Mouse (Mus musculus) neural tube, embryonic 11.5 days (tissue): ENCODE results near the gene Arfgef2. TPM values are rescaled to one million over a fixed set of nuclear protein-coding genes. Genes with fewer than 3 reads are reported as not detected.

Experiments
- ATAC-seq: fragments of 200-750 bp; cut with Nextera tagmentation; 2 replicates; pipeline ENCODE4 v1.8.0; 2017; ENCODE audit warnings: moderate number of reproducible peaks, mild to moderate bottlenecking, moderate TSS enrichment, moderate library complexity; ENCODE audit not compliant: insufficient read depth, low FRiP score, low TSS enrichment
- DNase-seq: peaks from one replicate; pipeline ENCODE4 v3.0.0-alpha.2; 2015; ENCODE audit warnings: low spot score
- H3K27ac ChIP-seq: fragments of 300-500 bp; sonication (generic); 2 replicates; pipeline ENCODE4 v1.5.1; 2014; ENCODE audit warnings: low read depth, mild to moderate bottlenecking, low read length
- H3K27me3 ChIP-seq: fragments of 300-500 bp; sonication (generic); 2 replicates; pipeline ENCODE4 v1.6.1; 2014; ENCODE audit warnings: mild to moderate bottlenecking, low read length, mixed read lengths; ENCODE audit not compliant: control insufficient read depth, insufficient read depth
- H3K36me3 ChIP-seq: fragments of 300-500 bp; sonication (generic); 2 replicates; pipeline ENCODE4 v1.6.1; 2014; ENCODE audit warnings: mild to moderate bottlenecking, low read length, moderate library complexity, mixed read lengths; ENCODE audit not compliant: control insufficient read depth, insufficient read depth
- H3K4me1 ChIP-seq: fragments of 300-500 bp; sonication (generic); 2 replicates; pipeline ENCODE4 v1.6.1; 2014; ENCODE audit warnings: low read length, mixed read lengths; ENCODE audit not compliant: control insufficient read depth, insufficient read depth
- H3K4me2 ChIP-seq: fragments of 300-500 bp; sonication (generic); 2 replicates; pipeline ENCODE4 v1.6.1; 2014; ENCODE audit warnings: low read depth, mild to moderate bottlenecking, moderate library complexity
- H3K4me3 ChIP-seq: fragments of 300-500 bp; sonication (generic); 2 replicates; pipeline ENCODE4 v1.5.1; 2014; ENCODE audit warnings: low read depth, low read length
- H3K9ac ChIP-seq: fragments of 300-500 bp; sonication (generic); 2 replicates; pipeline ENCODE4 v1.6.1; 2014; ENCODE audit warnings: mild to moderate bottlenecking, low read length
- H3K9me3 ChIP-seq: fragments of 300-500 bp; sonication (generic); 2 replicates; pipeline ENCODE4 v1.6.1; 2016; ENCODE audit warnings: low read length; ENCODE audit not compliant: control insufficient read depth
- WGBS: fragments of 180-500 bp; shearing (Covaris S2); extraction: QIAGEN DNeasy Blood & Tissue Kit; methylation state at CpG from one replicate; pipeline ENCODE4 v1.1.7; 2014; 5-methylcytosine and 5-hydroxymethylcytosine counted together
- polyA plus RNA-seq: library from polyadenylated mRNA; unstranded; fragments of >200 nt; fragmentation: Nextera tagmentation; extraction: Ambion mirVana; gene quantifications from 2 replicates; pipeline ENCODE4 v1.2.1, GENCODE M21; 2014

Arfgef2 gene
- 6.0 and 6.2 TPM in 2 replicates for polyA plus RNA-seq

DNA sequence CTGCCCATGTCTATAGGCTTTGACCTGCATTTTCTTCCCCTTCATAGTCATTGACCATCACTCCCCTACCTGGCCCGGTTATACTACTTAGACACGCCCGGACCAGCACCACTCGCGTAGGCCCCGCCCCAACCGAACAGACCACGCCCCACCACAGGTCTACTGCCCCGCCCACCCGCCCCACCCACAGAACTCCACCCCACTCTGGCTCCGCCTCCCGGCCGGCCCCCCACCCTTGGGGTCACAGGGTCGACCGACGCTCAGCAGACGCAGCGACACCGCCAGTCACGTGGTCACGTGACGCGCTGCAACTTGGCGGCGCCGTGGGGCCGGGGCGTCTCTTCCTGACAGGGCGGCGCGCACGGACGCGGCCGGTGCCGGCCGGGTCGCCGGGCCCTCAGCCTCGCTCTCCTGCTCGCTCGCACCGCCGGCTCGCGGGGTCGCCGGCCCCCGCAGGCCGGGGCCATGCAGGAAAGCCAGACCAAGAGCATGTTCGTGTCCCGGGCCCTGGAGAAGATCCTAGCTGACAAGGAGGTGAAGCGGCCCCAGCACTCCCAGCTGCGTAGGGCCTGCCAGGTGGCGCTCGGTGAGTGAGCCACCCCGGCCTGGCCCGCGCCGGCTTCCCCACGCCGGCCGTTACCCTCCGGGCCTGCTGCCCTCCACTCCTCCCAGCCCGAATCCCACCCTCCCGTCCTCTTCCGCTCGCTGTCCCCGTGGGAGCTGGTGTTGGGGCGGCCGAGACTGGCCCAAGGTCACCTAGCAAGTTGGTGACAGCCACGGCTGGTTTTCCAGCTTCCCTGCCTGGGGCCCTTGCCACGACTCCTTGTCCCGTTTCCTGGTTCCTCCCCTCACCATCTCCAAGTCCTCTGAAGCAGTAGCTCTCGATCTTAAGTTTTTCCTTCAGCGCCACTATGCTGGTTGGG lies at the start of gene Arfgef2:
Gene Arfgef2, plus strand, starts transcription at position 339 of the 923 bp plus-strand sequence.
- H3K4me2 ChIP-seq: peak within 1 kb of the TSS; percentile 95
- DNase-seq (peak; percentile 88), ATAC-seq (peak; percentile 84)
- peak within 1 kb of the TSS; percentile 77 for H3K9ac ChIP-seq
- 1% methylated on average over 67 of the region's 76 CpGs for WGBS
- H3K27me3 ChIP-seq: no peaks in the 10 kb centered on the region
- H3K4me1 ChIP-seq: no peaks in the 10 kb centered on the region
- H3K27ac ChIP-seq: peak within 1 kb of the TSS; percentile 67; the same call in 1 of the 2 replicates
- H3K36me3 ChIP-seq: no peaks in the 10 kb centered on the region
- no peaks in the 10 kb centered on the region for H3K9me3 ChIP-seq
- H3K4me3 ChIP-seq: peak within 1 kb of the TSS; percentile 85

- Histone ChIP-seq H3K4me2 (no peak overlapping the region), H3K27me3 (no peaks in the 10 kb centered on the region), H3K9ac (no peak overlapping the region), H3K27ac (no peak overlapping the region), H3K9me3 (no peaks in the 10 kb centered on the region), H3K4me1 (no peaks in the 10 kb centered on the region), H3K4me3 (no peak overlapping the region), H3K36me3 (no peaks in the 10 kb centered on the region)
- no peak for DNase-seq
- WGBS: 44% methylated on average over 3 of the region's 3 CpGs
- no peak for ATAC-seq
Measured at GRCm38 (mm10) chr2:166757969-166758368, 47.4 kb upstream of the Arfgef2 start.

DNA sequence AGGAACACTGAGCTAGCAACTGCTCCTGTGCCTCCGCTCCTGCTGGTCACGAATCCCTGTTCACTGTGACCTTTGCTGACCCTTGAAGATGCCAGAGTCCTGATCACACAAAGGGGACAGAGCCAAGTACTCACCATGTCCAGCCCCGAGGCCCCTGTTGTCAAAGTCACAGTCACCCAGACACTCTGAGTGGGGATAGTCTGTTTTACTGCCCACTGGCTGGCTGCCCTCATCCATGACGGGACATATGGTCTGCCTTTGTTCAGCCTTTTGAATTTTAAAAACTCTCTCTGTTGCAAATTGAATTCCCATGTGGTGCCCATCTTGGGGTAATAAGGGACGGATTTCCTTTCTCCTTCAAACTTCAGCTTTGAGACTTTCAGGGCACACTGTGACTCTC lies 41.3 kb upstream of the Arfgef2 start:
- Histone ChIP-seq H3K27me3 (no peaks in the 10 kb centered on the region), H3K4me1 (peaks cover 3% of the 10 kb centered on the region; the same call in 1 of the 2 replicates), H3K36me3 (no peaks in the 10 kb centered on the region), H3K9ac (no peak overlapping the region), H3K27ac (no peak overlapping the region), H3K4me2 (no peak overlapping the region), H3K9me3 (no peaks in the 10 kb centered on the region), H3K4me3 (no peak overlapping the region)
- ATAC-seq (no peak), DNase-seq (peak; percentile 23)
- WGBS: 8% methylated on average over 5 of the region's 5 CpGs

DNA sequence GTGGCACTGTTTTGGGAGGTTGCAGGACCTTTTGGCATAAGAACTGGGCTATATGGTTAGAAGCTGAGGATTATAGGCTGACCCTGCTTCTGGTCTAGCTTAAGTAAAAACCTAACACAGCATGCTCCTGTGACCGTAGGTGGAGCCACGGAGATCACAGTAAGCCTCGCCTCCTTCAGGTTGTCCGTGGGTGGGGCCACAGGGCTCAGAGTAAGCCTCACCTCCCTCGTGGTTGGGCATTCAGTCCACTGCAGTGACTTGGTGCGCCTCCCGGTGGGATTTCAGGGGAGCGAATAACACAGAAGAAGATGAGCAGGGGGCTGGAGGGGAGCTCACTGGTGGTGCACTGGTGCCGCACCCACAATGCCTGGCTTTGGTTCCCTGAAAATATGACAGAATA lies 37.8 kb upstream of the Arfgef2 start:
- WGBS: 75% methylated on average over 9 of the region's 9 CpGs
- H3K4me1 ChIP-seq: peaks cover 3% of the 10 kb centered on the region; the same call in 1 of the 2 replicates

GRCm38 (mm10) chr2:166771396-166771795 lies 34.0 kb upstream of the Arfgef2 start:
- no peak overlapping the region for H3K27ac ChIP-seq
- 67% methylated on average over 11 of the region's 11 CpGs for WGBS
- no peak overlapping the region for H3K4me3 ChIP-seq
- no peaks in the 10 kb centered on the region for H3K27me3 ChIP-seq
- ATAC-seq (no peak), DNase-seq (no peak)
- H3K36me3 ChIP-seq: no peaks in the 10 kb centered on the region
- no peaks in the 10 kb centered on the region for H3K9me3 ChIP-seq
- H3K4me2 ChIP-seq: no peak overlapping the region
- H3K9ac ChIP-seq: no peak overlapping the region
- no peaks in the 10 kb centered on the region for H3K4me1 ChIP-seq

More for the DNA sequence above, 37.8 kb upstream of the Arfgef2 start:
- Histone ChIP-seq H3K27me3 (no peaks in the 10 kb centered on the region), H3K4me2 (no peak overlapping the region), H3K4me3 (no peak overlapping the region), H3K9ac (no peak overlapping the region), H3K27ac (no peak overlapping the region), H3K36me3 (no peaks in the 10 kb centered on the region), H3K9me3 (no peaks in the 10 kb centered on the region)
- no peak for ATAC-seq
- no peak for DNase-seq

DNA sequence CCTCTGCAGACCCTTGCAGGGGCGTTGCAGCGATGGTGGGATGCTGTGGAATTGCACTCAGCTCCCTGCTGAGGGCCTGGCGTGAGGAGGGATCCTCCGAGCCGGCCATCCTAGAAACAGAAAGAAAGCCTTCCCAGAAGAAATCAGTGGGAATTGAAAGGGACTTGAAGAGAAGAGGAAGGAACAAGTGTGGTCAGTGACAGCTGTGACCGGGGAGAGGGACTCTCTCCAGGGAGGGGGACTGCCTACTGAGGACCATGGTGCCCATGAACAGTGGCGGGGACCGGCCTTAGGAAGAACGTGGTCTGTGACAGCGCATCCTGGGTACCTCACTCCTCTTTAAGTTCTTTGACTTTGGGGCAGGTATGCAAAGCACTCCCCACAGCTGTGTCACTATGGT lies 31.8 kb upstream of the Arfgef2 start:
- Histone ChIP-seq H3K9ac (no peak overlapping the region), H3K4me1 (no peaks in the 10 kb centered on the region), H3K27ac (no peak overlapping the region), H3K36me3 (no peaks in the 10 kb centered on the region), H3K27me3 (no peaks in the 10 kb centered on the region), H3K4me2 (no peak overlapping the region), H3K4me3 (no peak overlapping the region), H3K9me3 (no peaks in the 10 kb centered on the region)
- no peak for ATAC-seq
- no peak for DNase-seq
- WGBS: 78% methylated on average over 10 of the region's 10 CpGs

DNA sequence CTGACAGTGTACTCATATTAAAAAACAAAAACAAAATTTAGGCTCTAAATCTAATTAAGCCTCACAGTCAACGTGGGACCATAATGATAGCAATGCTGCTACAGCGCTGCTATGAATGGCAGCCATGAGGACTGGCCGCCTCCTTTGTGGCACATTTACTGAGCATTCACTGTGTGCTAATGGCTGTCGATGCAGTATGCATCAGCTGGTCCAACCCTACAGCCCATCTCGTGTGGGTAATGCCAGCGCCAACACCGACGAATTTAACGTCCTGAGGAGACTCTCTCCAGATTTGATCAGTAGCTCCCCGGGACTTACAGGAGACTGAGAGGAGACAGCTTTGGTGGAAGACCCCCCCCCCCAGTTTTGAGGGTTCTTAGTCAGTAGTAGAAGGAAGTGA lies 31.1 kb upstream of the Arfgef2 start:
- 89% methylated on average over 10 of the region's 10 CpGs for WGBS

DNA sequence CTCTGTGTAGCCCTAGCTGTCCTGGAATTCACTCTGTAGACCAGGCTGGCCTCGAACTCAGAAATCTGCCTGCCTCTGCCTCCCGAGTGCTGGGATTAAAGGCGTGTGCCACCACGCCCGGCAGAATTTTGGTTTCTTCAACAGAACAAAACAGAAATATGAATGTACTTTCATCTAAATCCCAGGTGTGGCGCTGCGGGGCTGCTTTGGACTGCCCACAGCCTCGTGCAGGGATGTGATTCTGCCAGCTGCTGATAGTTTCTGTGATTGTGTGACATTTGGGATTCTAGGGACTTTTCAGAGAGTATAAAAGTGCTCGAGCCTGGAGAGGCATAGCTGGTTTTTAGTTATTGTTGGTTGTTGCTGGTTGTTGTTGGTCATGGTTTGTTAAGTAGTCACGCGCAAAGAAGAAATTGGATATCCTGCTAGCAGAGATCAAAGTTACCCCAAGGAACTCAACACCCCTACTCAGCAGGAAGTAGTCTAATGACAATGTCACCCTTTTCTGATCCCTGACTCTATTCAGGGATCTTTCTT lies 30.0 kb upstream of the Arfgef2 start:
- H3K4me1 ChIP-seq: no peaks in the 10 kb centered on the region
- H3K4me3 ChIP-seq: no peak overlapping the region
- no peak for DNase-seq
- no peak overlapping the region for H3K4me2 ChIP-seq
- H3K36me3 ChIP-seq: no peaks in the 10 kb centered on the region
- H3K9me3 ChIP-seq: no peaks in the 10 kb centered on the region
- no peak overlapping the region for H3K9ac ChIP-seq
- H3K27ac ChIP-seq: no peak overlapping the region
- 65% methylated on average over 11 of the region's 11 CpGs for WGBS
- H3K27me3 ChIP-seq: no peaks in the 10 kb centered on the region
- ATAC-seq: no peak

More for the DNA sequence above, 31.1 kb upstream of the Arfgef2 start:
- H3K4me1 ChIP-seq: no peaks in the 10 kb centered on the region
- DNase-seq (no peak), ATAC-seq (no peak)
- no peaks in the 10 kb centered on the region for H3K36me3 ChIP-seq
- no peak overlapping the region for H3K27ac ChIP-seq
- no peak overlapping the region for H3K4me2 ChIP-seq
- no peaks in the 10 kb centered on the region for H3K9me3 ChIP-seq
- no peak overlapping the region for H3K4me3 ChIP-seq
- no peaks in the 10 kb centered on the region for H3K27me3 ChIP-seq
- no peak overlapping the region for H3K9ac ChIP-seq
